Mouse (Mus musculus): ENCODE data around the gene Traf4.

Traf4 gene

GRCm38 (mm10) chr11:78182961-78183844 is 17.8 kb upstream of the Traf4 start, which contains the start of gene Rpl23a:
Gene Rpl23a, minus strand, starts transcription at chr11:78183584.
- DNase-seq (ENCODE audit: low read depth), result peak; percentile 91

GRCm38 (mm10) chr11:78182450-78182849 is 17.1 kb upstream of the Traf4 start:
- DNase-seq (ENCODE audit: low read depth), result no peak

- no peak for DNase-seq (ENCODE audit: low read depth)
Observed at GRCm38 (mm10) chr11:78181830-78182357, 16.5 kb upstream of the Traf4 start.

GRCm38 (mm10) chr11:78180081-78180761 is 14.8 kb upstream of the Traf4 start:
- DNase-seq (ENCODE audit: low read depth), result peak; percentile 40

GRCm38 (mm10) chr11:78179438-78179999 is 14.1 kb upstream of the Traf4 start:
- peak; percentile 58 for DNase-seq (ENCODE audit: low read depth)

- DNase-seq (ENCODE audit: low read depth), result peak; percentile 58
Observed at GRCm38 (mm10) chr11:78178859-78179437, 13.6 kb upstream of the Traf4 start.

GRCm38 (mm10) chr11:78177903-78178858 is 12.8 kb upstream of the Traf4 start:
- peak; percentile 93 for DNase-seq (ENCODE audit: low read depth)

- peak; percentile 50 for DNase-seq (ENCODE audit: low read depth)
Observed at GRCm38 (mm10) chr11:78177437-78177836, 12.0 kb upstream of the Traf4 start.

- DNase-seq (ENCODE audit: low read depth), result peak; percentile 67
Observed at GRCm38 (mm10) chr11:78176905-78177331, 11.5 kb upstream of the Traf4 start.

- DNase-seq (ENCODE audit: low read depth), result peak; percentile 95
Observed at GRCm38 (mm10) chr11:78176402-78176862, 11.0 kb upstream of the Traf4 start, which contains the start of the genes Nek8 and Tlcd1. Gene Nek8, minus strand, starts transcription at chr11:78176675. Gene Tlcd1, plus strand, starts transcription at chr11:78176711.

GRCm38 (mm10) chr11:78175771-78176401 is 10.5 kb upstream of the Traf4 start:
- no peak for DNase-seq (ENCODE audit: low read depth)

- no peak for DNase-seq (ENCODE audit: low read depth)
Observed at GRCm38 (mm10) chr11:78174506-78174905, 9.1 kb upstream of the Traf4 start.

- DNase-seq (ENCODE audit: low read depth), result no peak
Observed at GRCm38 (mm10) chr11:78172748-78173383, 7.5 kb upstream of the Traf4 start.

GRCm38 (mm10) chr11:78172034-78172747 is 6.8 kb upstream of the Traf4 start:
- no peak for DNase-seq (ENCODE audit: low read depth)

GRCm38 (mm10) chr11:78171328-78171727 is 5.9 kb upstream of the Traf4 start:
- no peak for DNase-seq (ENCODE audit: low read depth)

- no peak for DNase-seq (ENCODE audit: low read depth)
Observed at GRCm38 (mm10) chr11:78170306-78170705, 4.9 kb upstream of the Traf4 start.

GRCm38 (mm10) chr11:78168541-78169468 is 3.4 kb upstream of the Traf4 start:
- DNase-seq (ENCODE audit: low read depth), result peak; percentile 71
